Mouse (Mus musculus): ENCODE data around the gene Dpp4. TPM values are rescaled to one million over a fixed set of nuclear protein-coding genes. Genes with fewer than 3 reads are reported as not detected.

Gene Dpp4
- polyA plus RNA-seq, 1 experiment from 2014 or later: 12.3 TPM

Other genes with a start within 250 kb of the Dpp4 start
- gene Gcg, start 71.4 kb upstream of the Dpp4 start, polyA plus RNA-seq (2014; fragmentation: Nextera tagmentation; extraction: Ambion mirVana): 0.20 and 1.1 TPM in 2 replicates
- 0.56 and 1.3 TPM in 2 replicates for gene Fap, start 161.8 kb upstream of the Dpp4 start, polyA plus RNA-seq (2014; fragmentation: Nextera tagmentation; extraction: Ambion mirVana)
- 0.46 and 0.80 TPM in 2 replicates for gene Ifih1, start 234.0 kb upstream of the Dpp4 start, polyA plus RNA-seq (2014; fragmentation: Nextera tagmentation; extraction: Ambion mirVana)

Measured in heart, embryonic 11.5 days (tissue).